Mouse (Mus musculus) midbrain, postnatal 0 days (tissue): ENCODE data around the gene Strn4. TPM values are rescaled to one million over a fixed set of nuclear protein-coding genes. Genes with fewer than 3 reads are reported as not detected.
A peak's percentile ranks its signal among the peaks of the same experiment; 100 is the strongest.

ENCODE experiments used
- ATAC-seq: fragments of 200-750 bp; cut with Nextera tagmentation; 2 replicates; pipeline ENCODE4 v1.8.0; 2017; ENCODE audit warnings: moderate number of reproducible peaks, mild to moderate bottlenecking, moderate TSS enrichment, moderate library complexity; ENCODE audit not compliant: low FRiP score
- DNase-seq: peaks from one replicate; pipeline ENCODE4 v3.0.0-alpha.2; 2015; ENCODE audit warnings: low spot score
- H3K27ac ChIP-seq: fragments of 300-500 bp; sonication (generic); 2 replicates; pipeline ENCODE4 v1.5.1; 2014; ENCODE audit warnings: low read depth, mild to moderate bottlenecking, low read length, mixed read lengths
- H3K27me3 ChIP-seq: fragments of 300-500 bp; sonication (generic); 2 replicates; pipeline ENCODE4 v1.6.1; 2014; ENCODE audit warnings: low read length, control low read depth, mixed read lengths; ENCODE audit not compliant: insufficient read depth
- H3K36me3 ChIP-seq: fragments of 300-500 bp; sonication (generic); 2 replicates; pipeline ENCODE4 v1.6.1; 2014; ENCODE audit warnings: low read length, control low read depth, mixed read lengths; ENCODE audit not compliant: insufficient read depth
- H3K4me1 ChIP-seq: fragments of 300-500 bp; sonication (generic); 2 replicates; pipeline ENCODE4 v1.6.1; 2014; ENCODE audit warnings: mild to moderate bottlenecking, control low read depth, antibody characterized with exemption, low read length, mixed read lengths; ENCODE audit not compliant: insufficient read depth
- H3K4me2 ChIP-seq: fragments of 300-500 bp; sonication (generic); 2 replicates; pipeline ENCODE4 v1.6.1; 2014; ENCODE audit warnings: low read depth, mild to moderate bottlenecking, low read length, mixed read lengths; ENCODE audit not compliant: poor library complexity, severe bottlenecking
- H3K4me3 ChIP-seq: fragments of 300-500 bp; sonication (generic); 2 replicates; pipeline ENCODE4 v1.5.1; 2014; ENCODE audit warnings: low read depth, mild to moderate bottlenecking, low read length, moderate library complexity
- H3K9ac ChIP-seq: fragments of 300-500 bp; sonication (generic); replicated peaks from 2 replicates; pipeline ENCODE4 v1.6.1; 2014; ENCODE audit warnings: mild to moderate bottlenecking, low read length, moderate library complexity, mixed read lengths; ENCODE audit not compliant: poor library complexity, severe bottlenecking
- H3K9me3 ChIP-seq: fragments of 300-500 bp; sonication (generic); 2 replicates; pipeline ENCODE4 v1.6.1; 2016; ENCODE audit warnings: low read length, control low read depth
- CTCF ChIP-seq: IDR thresholded peaks from 2 replicates; pipeline ENCODE4 v1.5.1; 2016; ENCODE audit warnings: antibody characterized with exemption, mild to moderate bottlenecking
- WGBS: fragments of 180-500 bp; shearing (Covaris S2); extraction: QIAGEN DNeasy Blood & Tissue Kit; methylation state at CpG from one replicate; pipeline ENCODE4 v1.1.7; 2014; 5-methylcytosine and 5-hydroxymethylcytosine counted together
- polyA plus RNA-seq: library from polyadenylated mRNA; unstranded; fragments of >200 nt; fragmentation: Nextera tagmentation; extraction: Ambion mirVana; gene quantifications from 2 replicates; pipeline ENCODE4 v1.2.1, GENCODE M21; 2015
- total RNA-seq: library from RNA; depleted of rRNA; stranded (reverse); fragments of >200 nt; gene quantifications from 2 replicates; pipeline ENCODE4 v1.2.3, GENCODE M21; 2014; rRNA removed

The Strn4 gene
- 252 and 291 TPM in 2 replicates for total RNA-seq
- polyA plus RNA-seq = 156 and 165 TPM in 2 replicates

- peak; percentile 93 for DNase-seq
- Histone ChIP-seq H3K27ac (peak within 1 kb of the TSS; percentile 94), H3K9ac (peak within 1 kb of the TSS; percentile 75), H3K4me2 (peak within 1 kb of the TSS; percentile 94), H3K27me3 (no peaks in the 10 kb centered on the region), H3K4me1 (peaks cover 44% of the 10 kb centered on the region), H3K4me3 (peak within 1 kb of the TSS; percentile 69), H3K9me3 (no peaks in the 10 kb centered on the region), H3K36me3 (no peaks in the 10 kb centered on the region)
- peak; percentile 81 for ATAC-seq
- no peak for TF ChIP-seq CTCF
- WGBS = 0% methylated on average over 1 of the region's 1 CpGs
These were observed at the start of gene Strn4 for GRCm38 (mm10) chr7:16815351-16815941. Strn4 (plus strand) TSS chr7:16815889.

GRCm38 (mm10) chr7:16766443-16766842 lies 49.2 kb upstream of the Strn4 start:
- Histone ChIP-seq H3K27ac (no peak overlapping the region), H3K36me3 (no peaks in the 10 kb centered on the region), H3K9me3 (no peaks in the 10 kb centered on the region), H3K27me3 (no peaks in the 10 kb centered on the region), H3K4me2 (no peak overlapping the region), H3K4me3 (no peak overlapping the region), H3K9ac (no peak overlapping the region), H3K4me1 (no peaks in the 10 kb centered on the region)
- 23% methylated on average over 2 of the region's 2 CpGs for whole genome bisulfite sequencing
- no peak for TF ChIP-seq CTCF
- no peak for ATAC-seq
- no peak for DNase-seq

GRCm38 (mm10) chr7:16775888-16776287 lies 39.8 kb upstream of the Strn4 start:
- no peak for ATAC-seq
- no peak overlapping the region for H3K4me3 ChIP-seq
- H3K27ac ChIP-seq = no peak overlapping the region
- TF ChIP-seq CTCF = no peak
- no peaks in the 10 kb centered on the region for H3K4me1 ChIP-seq
- WGBS = 73% methylated on average over 5 of the region's 5 CpGs
- no peak overlapping the region for H3K4me2 ChIP-seq
- H3K27me3 ChIP-seq = no peaks in the 10 kb centered on the region
- no peak for DNase-seq
- no peaks in the 10 kb centered on the region for H3K36me3 ChIP-seq
- no peaks in the 10 kb centered on the region for H3K9me3 ChIP-seq
- H3K9ac ChIP-seq = no peak overlapping the region

GRCm38 (mm10) chr7:16780076-16780475 lies 35.6 kb upstream of the Strn4 start:
- H3K4me3 ChIP-seq = no peak overlapping the region
- no peak for TF ChIP-seq CTCF
- no peak overlapping the region for H3K4me2 ChIP-seq
- DNase-seq = no peak
- H3K27me3 ChIP-seq = no peaks in the 10 kb centered on the region
- no peaks in the 10 kb centered on the region for H3K9me3 ChIP-seq
- 80% methylated on average over 5 of the region's 5 CpGs for WGBS
- H3K4me1 ChIP-seq = no peaks in the 10 kb centered on the region
- no peak for ATAC-seq
- H3K27ac ChIP-seq = no peak overlapping the region
- H3K36me3 ChIP-seq = no peaks in the 10 kb centered on the region
- no peak overlapping the region for H3K9ac ChIP-seq

- DNase-seq (peak; percentile 86), ATAC-seq (peak; percentile 80)
- Histone ChIP-seq H3K27me3 (no peaks in the 10 kb centered on the region), H3K4me2 (peak within 1 kb of the TSS; percentile 98), H3K4me1 (no peaks in the 10 kb centered on the region), H3K4me3 (peak within 1 kb of the TSS; percentile 48), H3K9me3 (no peaks in the 10 kb centered on the region), H3K9ac (peak within 1 kb of the TSS; percentile 51), H3K36me3 (no peaks in the 10 kb centered on the region), H3K27ac (no peak within 1 kb of the TSS)
- 3% methylated on average over 33 of the region's 34 CpGs for WGBS
- TF ChIP-seq CTCF = peak; percentile 47
These were observed 34.7 kb upstream of the Strn4 start, which contains the start of gene Slc1a5 for GRCm38 (mm10) chr7:16780825-16781554. Slc1a5 (plus strand) TSS chr7:16781340.

- ATAC-seq (0 out of 2 replicates have a peak, but pooled peaks have one; percentile 8), DNase-seq (no peak)
- TF ChIP-seq CTCF = no peak
- no peaks in the 10 kb centered on the region for H3K9me3 ChIP-seq
- H3K9ac ChIP-seq = peak overlapping the region; percentile 51; the same call in 1 of the 2 replicates
- H3K4me1 ChIP-seq = no peaks in the 10 kb centered on the region
- H3K27me3 ChIP-seq = no peaks in the 10 kb centered on the region
- WGBS = 0% methylated on average over 10 of the region's 10 CpGs
- no peak overlapping the region for H3K27ac ChIP-seq
- no peaks in the 10 kb centered on the region for H3K36me3 ChIP-seq
- H3K4me3 ChIP-seq = peak overlapping the region; percentile 48
- H3K4me2 ChIP-seq = peak overlapping the region; percentile 98
These were observed 34.2 kb upstream of the Strn4 start for GRCm38 (mm10) chr7:16781555-16781815.
